Mouse (Mus musculus) left cerebral cortex, adult 11 months (tissue): ENCODE data around the gene Ehmt1.
"Not testable (repeated sequence)": the region's sequence is repeated elsewhere in the genome, so short reads cannot be mapped to it uniquely, and the experiment has no call there.

ENCODE experiments used
- DNase-seq: peaks from one replicate; pipeline ENCODE4 v3.0.0; 2022; ENCODE audit warnings: low spot score

Ehmt1 gene

GRCm38 (mm10) chr2:24918930-24919838 lies at the start of gene Ehmt1:
Gene Ehmt1, minus strand, starts transcription at chr2:24919614.
- DNase-seq: peak; percentile 92

DNA sequence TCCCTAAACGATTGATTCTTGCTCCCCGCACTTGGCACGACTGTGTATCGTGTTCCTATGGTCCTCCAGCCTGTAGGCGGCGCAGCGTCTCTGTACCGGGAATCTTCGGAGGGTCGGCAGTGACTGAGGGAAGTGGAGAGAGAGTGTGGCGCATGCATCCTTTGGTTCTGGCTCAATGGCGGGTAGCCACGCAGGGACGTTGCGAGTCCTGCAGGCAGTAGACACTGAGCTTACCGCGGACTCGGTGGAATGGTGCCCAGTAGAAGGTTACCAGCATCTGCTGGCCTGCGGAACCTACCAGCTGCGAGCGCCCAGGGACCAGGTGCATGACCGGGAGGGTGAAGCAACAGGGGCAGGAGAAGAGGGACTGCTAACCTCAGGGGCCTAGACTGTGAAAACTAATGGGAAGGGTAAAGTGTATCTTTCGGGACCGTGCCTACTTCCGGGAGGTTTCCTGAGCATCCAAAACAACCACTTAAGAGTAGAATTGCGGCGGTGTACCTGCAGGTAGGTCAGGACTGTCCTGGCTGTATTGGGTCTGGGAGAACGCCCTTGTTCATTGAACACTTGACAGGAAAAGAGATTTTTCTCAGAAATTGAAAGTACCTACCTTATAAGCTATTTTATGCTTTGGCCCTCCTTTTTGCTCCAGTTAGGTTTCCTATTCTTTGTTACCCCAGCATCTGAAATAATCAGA lies 43.0 kb upstream of the Ehmt1 start, which contains the start of gene Dph7:
Gene Dph7 (plus strand): TSS at position 97 of the 697 bp plus-strand sequence.
- peak; percentile 79 for DNase-seq

- no peak for DNase-seq
Measured at GRCm38 (mm10) chr2:24960910-24961309, 41.5 kb upstream of the Ehmt1 start.

DNA sequence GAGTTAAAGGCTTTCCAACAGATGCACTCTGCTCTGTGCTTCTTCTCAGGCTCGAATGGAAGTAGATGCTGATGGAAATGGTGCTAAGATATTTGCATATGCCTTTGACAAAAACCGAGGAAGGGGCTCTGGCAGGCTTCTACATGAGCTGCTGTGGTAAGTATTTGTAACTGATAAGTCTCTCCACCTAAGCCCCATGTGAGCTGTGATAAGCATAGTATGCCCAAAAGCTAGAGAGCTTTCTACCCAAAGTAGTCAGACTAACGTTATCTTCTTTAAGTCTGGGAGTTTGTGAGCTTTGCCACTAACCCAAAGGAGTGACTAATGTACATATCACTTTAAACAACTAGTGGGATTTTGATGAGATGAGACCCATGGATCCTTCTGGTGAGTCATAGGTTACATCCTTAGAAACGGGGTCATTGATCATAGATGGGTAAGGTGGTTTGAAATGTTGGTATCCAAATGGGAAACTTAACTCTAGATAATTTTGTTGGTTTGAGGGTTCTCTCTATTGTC lies 33.2 kb upstream of the Ehmt1 start:
- DNase-seq: no peak

DNA sequence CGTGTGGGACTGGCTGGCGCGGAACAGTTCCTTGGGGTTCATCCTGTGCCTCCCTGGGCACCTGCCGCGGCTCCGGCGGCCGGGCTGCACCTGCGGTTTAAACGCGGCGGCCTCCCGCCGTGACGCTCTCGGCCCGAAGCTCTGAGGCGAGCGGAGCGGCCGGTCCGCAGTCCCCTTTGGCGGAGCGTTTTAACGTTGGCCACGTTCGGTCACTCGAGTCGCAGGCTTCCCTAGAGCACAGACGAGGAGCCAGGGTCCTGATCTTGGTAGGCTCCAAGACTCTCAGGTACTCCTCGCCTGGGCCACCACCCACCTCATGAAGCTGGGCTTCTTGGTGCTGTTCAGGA lies 30.7 kb upstream of the Ehmt1 start:
- DNase-seq: no peak

DNA sequence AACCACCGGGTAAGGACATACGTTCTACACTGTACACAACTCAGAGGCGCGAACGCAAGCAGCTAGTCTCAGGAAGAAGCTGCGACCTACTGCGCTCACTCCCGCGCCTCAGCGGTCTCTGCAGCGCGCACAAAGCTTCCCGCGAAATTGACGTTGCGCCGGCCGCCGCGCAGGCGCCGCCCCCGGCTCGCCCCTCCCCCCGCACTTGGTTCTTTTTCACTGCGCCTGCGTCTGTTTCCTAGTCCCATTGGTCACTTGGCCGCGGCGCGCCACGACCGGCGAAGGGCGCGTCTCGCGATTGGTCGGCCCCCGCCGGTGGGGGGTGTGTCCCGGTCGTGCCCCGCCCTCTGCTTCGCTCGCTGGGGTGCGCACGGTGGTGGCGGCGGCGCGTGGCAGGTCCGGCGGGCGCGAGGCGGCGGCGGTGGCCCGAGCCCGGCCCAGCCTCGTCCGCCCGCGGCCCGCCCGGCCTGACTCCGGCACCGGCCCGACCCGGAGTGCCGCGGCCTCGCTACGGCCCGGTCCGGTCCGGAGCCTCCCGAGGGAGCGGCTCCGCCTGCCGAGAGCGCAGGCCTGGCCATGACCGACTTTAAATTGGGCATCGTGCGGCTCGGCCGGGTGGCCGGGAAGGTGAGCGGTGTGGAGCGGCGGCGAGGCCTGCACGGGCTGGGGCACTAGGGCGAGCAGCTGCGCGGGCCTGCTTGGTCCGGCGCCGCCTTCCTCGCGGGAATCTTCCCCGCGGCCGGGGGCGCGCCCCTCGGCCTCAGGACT lies 30.2 kb upstream of the Ehmt1 start, which contains the start of gene Zmynd19:
Gene Zmynd19 (plus strand): TSS at position 372 of the 768 bp plus-strand sequence.
- DNase-seq: peak; percentile 93

DNA sequence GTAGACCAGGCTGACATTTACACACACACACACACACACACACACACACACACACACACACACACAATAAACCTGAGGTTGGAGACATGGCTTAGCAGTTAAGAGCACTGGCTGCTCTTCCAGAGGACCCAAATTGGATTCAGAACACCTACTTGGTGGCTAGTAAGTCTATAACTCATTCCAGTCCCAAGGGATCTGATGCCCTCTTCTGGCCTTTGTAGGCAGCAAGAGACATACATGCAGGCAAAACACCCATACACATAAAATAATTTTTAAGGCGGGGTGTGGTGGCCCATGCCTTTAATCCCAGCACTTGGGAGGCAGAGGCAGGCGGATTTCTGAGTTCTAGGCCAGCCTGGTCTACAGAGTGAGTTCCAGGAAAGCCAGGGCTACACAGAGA lies 24.9 kb upstream of the Ehmt1 start:
- DNase-seq: not testable (repeated sequence)

DNA sequence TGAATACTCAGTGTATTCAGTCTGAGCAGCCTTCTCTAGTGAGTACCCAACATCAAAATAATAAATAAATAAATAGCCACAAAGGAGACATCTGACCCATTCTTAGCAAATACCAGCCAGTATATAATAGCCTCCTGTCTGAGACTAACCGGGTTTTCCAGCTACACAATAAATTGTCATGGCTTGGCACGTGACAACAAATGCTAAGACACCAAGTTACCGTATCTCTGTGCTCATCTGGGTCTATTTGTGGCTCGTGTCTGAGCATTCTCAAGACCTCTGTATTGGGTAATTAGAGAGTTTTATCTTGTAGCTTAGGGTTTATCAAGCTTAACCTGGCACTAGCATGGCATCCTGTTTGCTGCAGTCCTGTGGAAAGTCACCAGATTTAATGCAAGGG lies 22.7 kb upstream of the Ehmt1 start:
- DNase-seq: no peak

- peak; percentile 82 for DNase-seq
Measured at GRCm38 (mm10) chr2:24935057-24935796, 15.8 kb upstream of the Ehmt1 start, which contains the start of gene Arrdc1. Gene Arrdc1, minus strand, starts transcription at chr2:24935252.

DNA sequence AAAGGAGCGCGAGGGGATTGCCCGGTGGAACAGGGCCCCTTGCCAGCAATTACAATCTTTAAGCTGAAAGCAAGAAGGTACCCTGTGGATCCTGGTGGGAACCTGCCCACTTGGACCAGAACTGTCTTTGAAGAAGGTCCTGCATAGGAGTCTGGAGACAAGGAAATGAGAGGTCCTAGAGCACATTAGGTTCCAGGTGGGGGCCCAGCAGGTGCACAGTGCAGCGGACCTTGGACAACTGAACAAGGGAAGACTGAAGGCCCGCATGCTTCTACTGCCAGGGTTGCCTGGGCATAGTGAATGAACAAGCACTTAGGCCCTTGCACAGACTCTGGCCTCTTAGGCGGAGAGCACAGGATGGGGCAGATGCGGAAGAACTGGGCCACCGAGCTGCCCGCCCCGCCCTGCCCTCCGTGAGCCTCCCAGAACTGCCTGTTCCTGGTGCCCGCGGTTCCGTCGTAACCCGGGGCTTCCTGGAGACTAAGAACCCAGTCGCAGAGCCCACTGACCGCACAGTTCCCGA lies 15.1 kb upstream of the Ehmt1 start:
- DNase-seq: no peak

DNA sequence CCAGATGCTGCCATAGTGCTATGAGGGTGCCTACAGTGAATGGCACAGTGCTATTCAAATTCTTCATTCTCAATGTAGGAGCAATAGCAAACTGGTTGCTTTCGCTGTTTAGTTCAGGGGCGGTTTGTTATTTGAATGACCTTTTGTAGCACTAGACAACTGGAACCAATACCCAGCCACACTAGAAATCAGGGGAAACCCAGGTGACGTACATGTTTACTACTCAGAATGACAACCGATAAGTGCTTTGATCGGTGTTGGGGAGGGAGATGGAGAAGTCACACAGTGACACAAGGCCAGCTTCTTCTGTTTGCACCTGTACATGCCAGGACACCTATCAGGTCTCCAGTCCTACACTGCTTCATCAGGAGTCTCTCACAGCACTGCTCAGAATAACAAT lies 10.2 kb upstream of the Ehmt1 start:
- DNase-seq: no peak

DNA sequence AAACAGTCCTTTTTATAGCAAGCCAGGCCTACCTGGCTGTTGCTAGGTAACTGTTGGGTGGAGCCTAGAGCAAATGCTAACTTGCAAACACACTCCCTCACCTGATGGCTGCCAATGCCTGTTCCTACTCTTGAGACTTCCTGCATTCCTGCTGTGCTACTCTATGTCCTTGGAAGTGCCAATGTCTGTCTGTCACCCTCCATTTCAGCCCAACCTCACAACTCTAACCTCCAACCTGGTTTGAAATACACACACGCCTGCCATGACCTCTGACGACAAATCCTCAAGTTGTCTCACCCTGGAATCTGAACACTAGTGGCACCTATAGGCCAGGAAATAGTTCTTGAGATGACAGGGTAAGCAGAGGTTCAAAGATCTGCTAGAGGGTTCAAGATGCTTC lies 9.7 kb upstream of the Ehmt1 start:
- no peak for DNase-seq

- DNase-seq: no peak
Measured at GRCm38 (mm10) chr2:24927810-24928479, 8.5 kb upstream of the Ehmt1 start.

- no peak for DNase-seq
Measured at GRCm38 (mm10) chr2:24926965-24927358, 7.5 kb upstream of the Ehmt1 start.

DNA sequence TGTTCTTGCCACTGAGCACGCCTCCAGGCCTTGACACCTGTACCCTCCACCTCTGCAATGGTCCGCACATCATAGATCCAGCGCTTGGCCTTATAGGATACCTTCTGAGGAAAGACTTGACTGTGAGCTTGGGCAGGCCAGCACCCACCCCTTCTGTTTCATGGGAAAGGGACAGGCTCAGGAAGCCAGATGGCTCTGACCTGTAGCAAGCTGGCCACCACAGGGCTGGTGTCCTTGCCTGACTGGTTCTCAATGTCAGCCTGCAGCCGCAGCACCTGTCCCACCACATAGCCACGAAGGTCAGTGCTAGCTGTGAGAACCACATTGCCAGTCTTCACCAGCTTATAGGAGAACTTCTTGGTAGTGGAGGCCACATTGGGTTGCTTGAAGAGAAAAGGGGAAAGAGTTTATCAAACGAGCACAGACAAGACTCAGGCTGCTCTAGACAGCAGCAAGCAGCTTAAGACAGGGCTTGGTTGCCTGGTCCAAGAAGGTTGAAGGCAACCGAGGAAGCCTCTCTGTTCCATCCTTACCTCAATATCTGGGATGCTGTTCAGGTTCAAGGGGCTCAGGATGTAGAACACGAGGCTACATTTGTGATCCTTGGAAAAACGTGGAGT lies 7.0 kb upstream of the Ehmt1 start:
- no peak for DNase-seq

GRCm38 (mm10) chr2:24925284-24925683 lies 5.9 kb upstream of the Ehmt1 start:
- no peak for DNase-seq

GRCm38 (mm10) chr2:24923561-24923960 lies 4.1 kb upstream of the Ehmt1 start:
- no peak for DNase-seq

- DNase-seq: no peak
Measured at GRCm38 (mm10) chr2:24919839-24920175, 393 bp upstream of the Ehmt1 start.

DNA sequence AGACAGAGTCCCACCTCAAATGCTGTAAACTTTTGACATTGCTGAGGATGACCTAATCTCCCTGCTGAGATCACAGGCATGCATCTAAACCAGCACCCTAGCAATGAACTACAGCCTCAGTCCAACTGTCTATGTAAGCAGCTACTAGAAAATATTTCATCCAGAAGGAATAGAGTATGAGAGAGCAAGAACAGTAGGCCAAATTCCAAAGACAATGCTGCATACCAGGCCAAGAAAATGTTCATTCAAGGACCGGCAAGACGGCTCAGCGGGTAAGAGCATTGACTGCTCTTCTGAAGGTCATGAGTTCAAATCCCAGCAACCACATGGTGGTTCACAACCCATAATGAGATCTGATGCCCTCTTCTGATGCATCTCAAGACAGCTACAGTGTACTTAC lies 4.7 kb downstream of the Ehmt1 start:
- DNase-seq: no peak

DNA sequence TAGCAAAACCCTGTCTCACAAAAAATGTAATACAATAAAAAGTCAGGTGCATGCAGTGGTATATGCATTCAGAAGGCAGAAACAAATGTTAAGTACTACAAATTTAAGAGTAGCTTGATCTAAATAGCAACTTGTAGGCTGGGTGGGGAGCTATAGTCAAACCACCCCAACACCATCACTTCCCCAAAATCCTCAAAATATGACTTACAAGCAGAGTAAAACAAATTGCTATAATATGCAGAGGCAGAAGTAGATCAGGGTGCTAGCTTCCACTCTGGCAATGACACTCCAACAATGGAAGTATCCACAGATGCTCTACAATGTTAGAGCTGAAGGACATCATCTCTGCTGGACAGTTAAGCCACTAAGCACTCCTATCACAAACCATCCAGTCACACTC lies 6.8 kb downstream of the Ehmt1 start:
- no peak for DNase-seq
